8 mouse cellular contexts compared by ENCODE assay signal in genomic region chr11:120825289-120825863, GRCm38 (mm10). TPM values are rescaled to one million over a fixed set of nuclear protein-coding genes. Genes with fewer than 3 reads are reported as not detected.
A peak's percentile ranks its signal among the peaks of the same experiment; 100 is the strongest.
DNase-seq lines count a peak whose midpoint lies in the region; ATAC-seq and TF ChIP-seq lines count a peak whose summit lies in the region.

No protein-coding gene starts in this region.

- DNase-seq in kidney, postnatal 36 days, result no peak
- DNase-seq in T-cell, adult 2 months (ENCODE audit: low spot score), result peak; percentile 39
- peak; percentile 21 for DNase-seq in forelimb bud, embryonic 11.5 days (ENCODE audit: low read depth, low spot score)
- no peak for DNase-seq in liver, embryonic 14.5 days (ENCODE audit: low read depth in 3 of 3, low spot score in 3 of 3)
- DNase-seq in thymus, postnatal 4 days, result peak; percentile 39
- DNase-seq in adipocyte (ENCODE audit: low spot score), result no peak
- DNase-seq in adrenal gland, postnatal 25 days, result no peak

- H3K27me3 ChIP-seq in kidney, embryonic 14.5 days (ENCODE audit: control insufficient read depth, insufficient read depth, low read length), result no peaks in the 10 kb centered on the region
- H3K27me3 ChIP-seq in liver, embryonic 14.5 days (ENCODE audit: control insufficient read depth, insufficient read depth, low read length), result no peaks in the 10 kb centered on the region

- H3K27ac ChIP-seq in kidney, embryonic 14.5 days (ENCODE audit: low read depth, low read length), result peak overlapping the region; percentile 98
- peak overlapping the region; percentile 41 for H3K27ac ChIP-seq in liver, embryonic 14.5 days

- no peak for ATAC-seq in kidney, embryonic 14.5 days (ENCODE audit: low FRiP score, low TSS enrichment)
- no peak for ATAC-seq in liver, embryonic 14.5 days (ENCODE audit: insufficient read depth)

- WGBS in kidney, embryonic 14.5 days, result 36% methylated on average over 4 of the region's 4 CpGs
- WGBS in liver, embryonic 14.5 days (ENCODE audit: insufficient replicate concordance), result 69% methylated on average over 4 of the region's 4 CpGs

- TF ChIP-seq CTCF in liver, embryonic 14.5 days (IDR thresholded peaks at IDR 0.05; ENCODE audit: low read depth), result no peak

- no peak for TF ChIP-seq EP300 in liver, embryonic 14.5 days (IDR thresholded peaks at IDR 0.05; ENCODE audit: low read depth)

- H3K36me3 ChIP-seq in kidney, embryonic 14.5 days (ENCODE audit: control insufficient read depth, insufficient read depth, low read length), result peaks cover 15% of the 10 kb centered on the region
- H3K36me3 ChIP-seq in liver, embryonic 14.5 days (replicated peaks; ENCODE audit: control insufficient read depth, insufficient read depth, low read depth), result peaks cover 3% of the 10 kb centered on the region

- H3K9ac ChIP-seq in kidney, embryonic 14.5 days (ENCODE audit: low read depth, low read length), result peak overlapping the region; percentile 93
- H3K9ac ChIP-seq in liver, embryonic 14.5 days (replicated peaks), result peak overlapping the region; percentile 83

- H3K9me3 ChIP-seq in kidney, embryonic 14.5 days (ENCODE audit: control insufficient read depth, low read length), result no peaks in the 10 kb centered on the region
- no peaks in the 10 kb centered on the region for H3K9me3 ChIP-seq in liver, embryonic 14.5 days (ENCODE audit: control insufficient read depth, low read length)

- H3K4me3 ChIP-seq in kidney, embryonic 14.5 days (ENCODE audit: low read length), result peak overlapping the region; percentile 89
- H3K4me3 ChIP-seq in liver, embryonic 14.5 days (ENCODE audit: insufficient read depth in 1 of 2, low read depth in 2 of 2, low read length in 2 of 2), result peak overlapping the region in 1 of 2 experiments; percentile 78; a peak in 2 of 4 replicates

- peak overlapping the region; percentile 96 for H3K4me2 ChIP-seq in kidney, embryonic 14.5 days (replicated peaks; ENCODE audit: low read depth, low read length)
- H3K4me2 ChIP-seq in liver, embryonic 14.5 days (ENCODE audit: low read depth), result peak overlapping the region; percentile 95

- peaks cover 14% of the 10 kb centered on the region for H3K4me1 ChIP-seq in kidney, embryonic 14.5 days (ENCODE audit: control insufficient read depth, insufficient read depth, low read length)
- H3K4me1 ChIP-seq in liver, embryonic 14.5 days (replicated peaks; ENCODE audit: control insufficient read depth in 2 of 2, insufficient read depth in 2 of 2, low read length in 1 of 2), result peaks cover 8 to 12% of the 10 kb centered on the region in 2 experiments; a peak in 3 of 4 replicates

RNA-seq across cellular contexts. Expression of gene Fasn, which starts 1.0 kb away (rescaled TPM):
- polyA plus RNA-seq in kidney, embryonic 14.5 days (2014; fragmentation: Nextera tagmentation; extraction: Ambion mirVana), result 54.9 and 79.9 TPM in 2 replicates
- polyA plus RNA-seq in liver, embryonic 14.5 days (2012; rRNA removed), result 51.6 and 59.8 TPM in 2 replicates
- 17.7 and 22.3 TPM in 2 replicates for polyA plus RNA-seq in liver, embryonic 14.5 days (2014; fragmentation: Nextera tagmentation; extraction: Ambion mirVana)
- total RNA-seq in adrenal gland, postnatal 25 days (2021), result 1,301 and 1,518 TPM in 2 replicates

RNA-seq across cellular contexts. Expression of gene Dus1l, which starts 29.2 kb away (rescaled TPM):
- polyA plus RNA-seq in kidney, embryonic 14.5 days (2014; fragmentation: Nextera tagmentation; extraction: Ambion mirVana), result 58.2 and 80.3 TPM in 2 replicates
- polyA plus RNA-seq in liver, embryonic 14.5 days (2012; rRNA removed), result 25.4 and 34.0 TPM in 2 replicates
- polyA plus RNA-seq in liver, embryonic 14.5 days (2014; fragmentation: Nextera tagmentation; extraction: Ambion mirVana), result 61.2 and 64.3 TPM in 2 replicates
- total RNA-seq in adrenal gland, postnatal 25 days (2021), result 62.7 and 65.8 TPM in 2 replicates

RNA-seq across cellular contexts. Expression of gene Gps1, which starts 41.3 kb away (rescaled TPM):
- 213 and 239 TPM in 2 replicates for polyA plus RNA-seq in kidney, embryonic 14.5 days (2014; fragmentation: Nextera tagmentation; extraction: Ambion mirVana)
- polyA plus RNA-seq in liver, embryonic 14.5 days (2012; rRNA removed), result 65.2 and 66.6 TPM in 2 replicates
- polyA plus RNA-seq in liver, embryonic 14.5 days (2014; fragmentation: Nextera tagmentation; extraction: Ambion mirVana), result 76.5 and 78.6 TPM in 2 replicates
- 120 and 131 TPM in 2 replicates for total RNA-seq in adrenal gland, postnatal 25 days (2021)

RNA-seq across cellular contexts. Expression of gene Rfng, which starts 41.4 kb away (rescaled TPM):
- 19.3 and 26.2 TPM in 2 replicates for polyA plus RNA-seq in kidney, embryonic 14.5 days (2014; fragmentation: Nextera tagmentation; extraction: Ambion mirVana)
- polyA plus RNA-seq in liver, embryonic 14.5 days (2012; rRNA removed), result 8.6 and 10.2 TPM in 2 replicates
- polyA plus RNA-seq in liver, embryonic 14.5 days (2014; fragmentation: Nextera tagmentation; extraction: Ambion mirVana), result 5.5 and 9.6 TPM in 2 replicates
- 21.3 and 23.9 TPM in 2 replicates for total RNA-seq in adrenal gland, postnatal 25 days (2021)

Comparison
In these comparisons a context has a peak if more than half of its experiments do, and no peak if none do; other contexts are left out.
1. DNase-seq: peak in T-cell, adult 2 months (single experiment), forelimb bud, embryonic 11.5 days (single experiment) and thymus, postnatal 4 days (single experiment); none in kidney, postnatal 36 days (0 of 2), liver, embryonic 14.5 days (0 of 3), adipocyte (single experiment) and adrenal gland, postnatal 25 days (single experiment).